Mouse (Mus musculus): ENCODE data around the gene Cerk. TPM values are rescaled to one million over a fixed set of nuclear protein-coding genes. Genes with fewer than 3 reads are reported as not detected.
"Not testable (repeated sequence)": the region's sequence is repeated elsewhere in the genome, so short reads cannot be mapped to it uniquely, and the experiment has no call there.

Cerk gene
- polyA plus RNA-seq, 1 experiment from 2014 or later, result 23.5 TPM

- 100% methylated on average over 2 of the region's 2 CpGs for WGBS
- not testable (repeated sequence) for H3K4me3 ChIP-seq; ATAC-seq (ENCODE audit: low FRiP score, low read depth); H3K27ac ChIP-seq (replicated peaks); H3K27me3 ChIP-seq; H3K36me3 ChIP-seq; H3K9me3 ChIP-seq; H3K9ac ChIP-seq (replicated peaks); H3K4me2 ChIP-seq (replicated peaks)
- H3K4me1 ChIP-seq, result peaks cover 24% of the 10 kb centered on the region
These were observed 8.2 kb downstream of the Cerk start for GRCm38 (mm10) chr15:86177703-86178251.

- no peak overlapping the region for H3K9ac ChIP-seq (replicated peaks)
- no peak overlapping the region for H3K4me3 ChIP-seq
- peaks cover 19% of the 10 kb centered on the region for H3K4me1 ChIP-seq
- no peaks in the 10 kb centered on the region for H3K9me3 ChIP-seq
- H3K27ac ChIP-seq (replicated peaks), result no peak overlapping the region
- WGBS, result 85% methylated on average over 22 of the region's 22 CpGs
- H3K36me3 ChIP-seq, result no peaks in the 10 kb centered on the region
- H3K4me2 ChIP-seq (replicated peaks), result no peak overlapping the region
- H3K27me3 ChIP-seq, result no peaks in the 10 kb centered on the region
- ATAC-seq (ENCODE audit: low FRiP score, low read depth), result no peak
These were observed 8.9 kb downstream of the Cerk start for GRCm38 (mm10) chr15:86176771-86177702.

- Histone ChIP-seq H3K9me3 (no peaks in the 10 kb centered on the region), H3K9ac (replicated peaks) (no peak overlapping the region), H3K4me3 (no peak overlapping the region), H3K27me3 (no peaks in the 10 kb centered on the region), H3K27ac (replicated peaks) (no peak overlapping the region), H3K36me3 (no peaks in the 10 kb centered on the region), H3K4me1 (peaks cover 20% of the 10 kb centered on the region), H3K4me2 (replicated peaks) (no peak overlapping the region)
- WGBS, result 92% methylated on average over 10 of the region's 10 CpGs
- no peak for ATAC-seq (ENCODE audit: low FRiP score, low read depth)
These were observed 9.8 kb downstream of the Cerk start for GRCm38 (mm10) chr15:86176166-86176565.

- Histone ChIP-seq H3K36me3 (no peaks in the 10 kb centered on the region), H3K27ac (replicated peaks) (no peak overlapping the region)
These were observed 10.5 kb downstream of the Cerk start for GRCm38 (mm10) chr15:86175253-86176050.

GRCm38 (mm10) chr15:86173136-86173985 is 12.6 kb downstream of the Cerk start:
- Histone ChIP-seq H3K4me3 (no peak overlapping the region), H3K27me3 (no peaks in the 10 kb centered on the region), H3K27ac (replicated peaks) (no peak overlapping the region), H3K4me2 (replicated peaks) (no peak overlapping the region), H3K9me3 (no peaks in the 10 kb centered on the region), H3K4me1 (peaks cover 33% of the 10 kb centered on the region), H3K9ac (replicated peaks) (no peak overlapping the region), H3K36me3 (no peaks in the 10 kb centered on the region)
- ATAC-seq (ENCODE audit: low FRiP score, low read depth), result no peak
- WGBS, result 44% methylated on average over 16 of the region's 16 CpGs

More at GRCm38 (mm10) chr15:86175253-86176050, 10.5 kb downstream of the Cerk start:
- H3K9me3 ChIP-seq, result no peaks in the 10 kb centered on the region
- no peaks in the 10 kb centered on the region for H3K27me3 ChIP-seq
- peaks cover 20% of the 10 kb centered on the region for H3K4me1 ChIP-seq
- WGBS, result 79% methylated on average over 3 of the region's 3 CpGs
- H3K4me3 ChIP-seq, result no peak overlapping the region
- no peak overlapping the region for H3K4me2 ChIP-seq (replicated peaks)
- ATAC-seq (ENCODE audit: low FRiP score, low read depth), result no peak
- no peak overlapping the region for H3K9ac ChIP-seq (replicated peaks)

GRCm38 (mm10) chr15:86172526-86172925 is 13.4 kb downstream of the Cerk start:
- 87% methylated on average over 6 of the region's 6 CpGs for WGBS
- Histone ChIP-seq H3K9ac (replicated peaks) (no peak overlapping the region), H3K4me2 (replicated peaks) (no peak overlapping the region), H3K4me1 (peaks cover 36% of the 10 kb centered on the region), H3K27ac (replicated peaks) (no peak overlapping the region), H3K36me3 (no peaks in the 10 kb centered on the region), H3K9me3 (no peaks in the 10 kb centered on the region), H3K4me3 (no peak overlapping the region), H3K27me3 (no peaks in the 10 kb centered on the region)
- ATAC-seq (ENCODE audit: low FRiP score, low read depth), result no peak

GRCm38 (mm10) chr15:86172124-86172523 is 13.8 kb downstream of the Cerk start:
- H3K4me2 ChIP-seq (replicated peaks), result no peak overlapping the region
- H3K27me3 ChIP-seq, result no peaks in the 10 kb centered on the region
- ATAC-seq (ENCODE audit: low FRiP score, low read depth), result no peak
- no peaks in the 10 kb centered on the region for H3K36me3 ChIP-seq
- H3K4me1 ChIP-seq, result peaks cover 36% of the 10 kb centered on the region
- H3K27ac ChIP-seq (replicated peaks), result no peak overlapping the region
- WGBS, result 82% methylated on average over 3 of the region's 3 CpGs
- H3K9me3 ChIP-seq, result no peaks in the 10 kb centered on the region
- no peak overlapping the region for H3K9ac ChIP-seq (replicated peaks)
- no peak overlapping the region for H3K4me3 ChIP-seq

GRCm38 (mm10) chr15:86171316-86171715 is 14.6 kb downstream of the Cerk start:
- Histone ChIP-seq H3K27ac (replicated peaks) (no peak overlapping the region), H3K4me3 (no peak overlapping the region), H3K27me3 (no peaks in the 10 kb centered on the region), H3K4me2 (replicated peaks) (no peak overlapping the region), H3K36me3 (no peaks in the 10 kb centered on the region), H3K4me1 (peaks cover 36% of the 10 kb centered on the region), H3K9ac (replicated peaks) (no peak overlapping the region), H3K9me3 (no peaks in the 10 kb centered on the region)
- 87% methylated on average over 12 of the region's 12 CpGs for WGBS
- no peak for ATAC-seq (ENCODE audit: low FRiP score, low read depth)

GRCm38 (mm10) chr15:86169817-86170110 is 16.2 kb downstream of the Cerk start:
- Histone ChIP-seq H3K4me2 (replicated peaks) (no peak overlapping the region), H3K4me1 (peaks cover 36% of the 10 kb centered on the region), H3K27me3 (no peaks in the 10 kb centered on the region), H3K9me3 (no peaks in the 10 kb centered on the region), H3K36me3 (no peaks in the 10 kb centered on the region), H3K4me3 (no peak overlapping the region), H3K9ac (replicated peaks) (no peak overlapping the region), H3K27ac (replicated peaks) (no peak overlapping the region)
- ATAC-seq (ENCODE audit: low FRiP score, low read depth), result no peak
- WGBS, result 85% methylated on average over 4 of the region's 4 CpGs

GRCm38 (mm10) chr15:86168941-86169816 is 16.8 kb downstream of the Cerk start:
- no peak overlapping the region for H3K4me3 ChIP-seq
- H3K27me3 ChIP-seq, result no peaks in the 10 kb centered on the region
- ATAC-seq (ENCODE audit: low FRiP score, low read depth), result peak; percentile 41; the same call in 1 of the 2 replicates
- no peaks in the 10 kb centered on the region for H3K36me3 ChIP-seq
- peak overlapping the region; percentile 15; the same call in 1 of the 2 replicates for H3K27ac ChIP-seq (replicated peaks)
- peaks cover 36% of the 10 kb centered on the region for H3K4me1 ChIP-seq
- no peak overlapping the region for H3K4me2 ChIP-seq (replicated peaks)
- H3K9ac ChIP-seq (replicated peaks), result no peak overlapping the region
- WGBS, result 90% methylated on average over 12 of the region's 12 CpGs
- H3K9me3 ChIP-seq, result no peaks in the 10 kb centered on the region

- H3K9me3 ChIP-seq, result no peaks in the 10 kb centered on the region
- peak overlapping the region; percentile 15; the same call in 1 of the 2 replicates for H3K27ac ChIP-seq (replicated peaks)
- H3K4me3 ChIP-seq, result no peak overlapping the region
- 38% methylated on average over 7 of the region's 7 CpGs for WGBS
- peak; percentile 41; the same call in 1 of the 2 replicates for ATAC-seq (ENCODE audit: low FRiP score, low read depth)
- H3K4me1 ChIP-seq, result peaks cover 29% of the 10 kb centered on the region
- H3K4me2 ChIP-seq (replicated peaks), result no peak overlapping the region
- H3K9ac ChIP-seq (replicated peaks), result no peak overlapping the region
- no peaks in the 10 kb centered on the region for H3K36me3 ChIP-seq
- H3K27me3 ChIP-seq, result no peaks in the 10 kb centered on the region
These were observed 17.5 kb downstream of the Cerk start for GRCm38 (mm10) chr15:86168505-86168867.

All from midbrain, embryonic 12.5 days (tissue).